ENCODE assay signal across 8 mouse cellular contexts in genomic region chr16:96200702-96201028, GRCm38 (mm10). TPM values are rescaled to one million over a fixed set of nuclear protein-coding genes. Genes with fewer than 3 reads are reported as not detected.
DNase-seq lines count a peak whose midpoint lies in the region; ATAC-seq and TF ChIP-seq lines count a peak whose summit lies in the region.

No protein-coding gene starts in this region.

- H3K9ac ChIP-seq in forebrain, postnatal 0 days = no peak overlapping the region
- H3K9ac ChIP-seq in liver, embryonic 13.5 days = no peak overlapping the region
- H3K9ac ChIP-seq in stomach, postnatal 0 days (ENCODE audit: low read length) = peak overlapping the region; percentile 58

- H3K27ac ChIP-seq in forebrain, postnatal 0 days (ENCODE audit: low read depth, low read length) = no peak overlapping the region
- H3K27ac ChIP-seq in liver, embryonic 13.5 days = no peak overlapping the region
- H3K27ac ChIP-seq in stomach, postnatal 0 days (replicated peaks) = peak overlapping the region; percentile 84

- peak; percentile 50 for DNase-seq in ovary, adult 18-20 months (ENCODE audit: low spot score)
- DNase-seq in ovary, postnatal 14 days (ENCODE audit: low spot score) = no peak
- DNase-seq in forebrain, postnatal 0 days = no peak
- no peak for DNase-seq in liver, embryonic 13.5 days
- no peak for DNase-seq in stomach, postnatal 0 days (ENCODE audit: low spot score)
- no peak for DNase-seq in adrenal gland, postnatal 10 days
- no peak for DNase-seq in right cerebral cortex, adult 2 months (ENCODE audit: low spot score in 2 of 2)
- DNase-seq in cerebellum, postnatal 25 days = no peak

- no peak for ATAC-seq in forebrain, postnatal 0 days
- no peak for ATAC-seq in liver, embryonic 13.5 days (ENCODE audit: low read depth)
- no peak for ATAC-seq in stomach, postnatal 0 days (ENCODE audit: low FRiP score, low TSS enrichment)

- H3K9me3 ChIP-seq in forebrain, postnatal 0 days (ENCODE audit: low read length) = no peaks in the 10 kb centered on the region
- H3K9me3 ChIP-seq in liver, embryonic 13.5 days (replicated peaks) = no peaks in the 10 kb centered on the region
- H3K9me3 ChIP-seq in stomach, postnatal 0 days (ENCODE audit: control insufficient read depth, low read length) = no peaks in the 10 kb centered on the region

- no peak for TF ChIP-seq EP300 in stomach, postnatal 0 days (optimal IDR thresholded peaks at IDR 0.05)

- no peaks in the 10 kb centered on the region for H3K4me1 ChIP-seq in forebrain, postnatal 0 days (ENCODE audit: insufficient read depth)
- no peaks in the 10 kb centered on the region; the same call in 1 of the 2 replicates for H3K4me1 ChIP-seq in liver, embryonic 13.5 days (replicated peaks)
- 0 out of 2 replicates have a peak, but pooled peaks cover 3% of the 10 kb centered on the region for H3K4me1 ChIP-seq in stomach, postnatal 0 days (replicated peaks; ENCODE audit: control insufficient read depth, insufficient read depth)

- H3K27me3 ChIP-seq in forebrain, postnatal 0 days (ENCODE audit: insufficient read depth, low read length) = no peaks in the 10 kb centered on the region
- H3K27me3 ChIP-seq in liver, embryonic 13.5 days = peaks cover 10% of the 10 kb centered on the region; the same call in 1 of the 2 replicates
- H3K27me3 ChIP-seq in stomach, postnatal 0 days (ENCODE audit: control insufficient read depth, insufficient read depth, low read length) = no peaks in the 10 kb centered on the region

- H3K4me2 ChIP-seq in forebrain, postnatal 0 days (ENCODE audit: low read depth) = peak overlapping the region; percentile 44
- H3K4me2 ChIP-seq in liver, embryonic 13.5 days = peak overlapping the region; percentile 41
- peak overlapping the region; percentile 60 for H3K4me2 ChIP-seq in stomach, postnatal 0 days (replicated peaks; ENCODE audit: low read depth)

- WGBS in forebrain, postnatal 0 days = 27% methylated on average over 9 of the region's 9 CpGs
- WGBS in liver, embryonic 13.5 days (ENCODE audit: insufficient replicate concordance) = 49% methylated on average over 9 of the region's 9 CpGs
- 39% methylated on average over 9 of the region's 9 CpGs for WGBS in stomach, postnatal 0 days

- TF ChIP-seq CTCF in forebrain, postnatal 0 days (IDR thresholded peaks at IDR 0.05; ENCODE audit: low read depth) = no peak
- no peak for TF ChIP-seq CTCF in stomach, postnatal 0 days (IDR thresholded peaks at IDR 0.05; ENCODE audit: low read depth)

- peak overlapping the region; percentile 14; the same call in 1 of the 2 replicates for H3K4me3 ChIP-seq in forebrain, postnatal 0 days (ENCODE audit: low read depth, low read length)
- H3K4me3 ChIP-seq in liver, embryonic 13.5 days (replicated peaks) = peak overlapping the region; percentile 18; the same call in 1 of the 2 replicates
- peak overlapping the region; percentile 31 for H3K4me3 ChIP-seq in stomach, postnatal 0 days (ENCODE audit: low read depth, low read length)

- no peaks in the 10 kb centered on the region for H3K36me3 ChIP-seq in forebrain, postnatal 0 days (ENCODE audit: insufficient read depth)
- H3K36me3 ChIP-seq in liver, embryonic 13.5 days = no peaks in the 10 kb centered on the region
- H3K36me3 ChIP-seq in stomach, postnatal 0 days (ENCODE audit: control insufficient read depth, insufficient read depth, low read length) = no peaks in the 10 kb centered on the region

RNA-seq across cellular contexts. Expression of gene Sh3bgr, which starts 0.4 kb away (rescaled TPM):
- 0.69 and 0.86 TPM in 2 replicates for total RNA-seq in forebrain, postnatal 0 days (2014; rRNA removed)
- polyA plus RNA-seq in forebrain, postnatal 0 days (2015; fragmentation: Nextera tagmentation; extraction: Ambion mirVana) = 3.1 and 3.2 TPM in 2 replicates
- polyA plus RNA-seq in liver, embryonic 13.5 days (2015; fragmentation: Nextera tagmentation; extraction: Ambion mirVana) = 1.2 and 1.5 TPM in 2 replicates
- 32.1 and 35.6 TPM in 2 replicates for polyA plus RNA-seq in stomach, postnatal 0 days (2015; fragmentation: Nextera tagmentation; extraction: Ambion mirVana)
- total RNA-seq in adrenal gland, postnatal 10 days (2021) = 10 to 100 TPM; 15.6 to 43.9 TPM

RNA-seq across cellular contexts. Expression of gene Lca5l, which starts 8.6 kb away (rescaled TPM):
- total RNA-seq in forebrain, postnatal 0 days (2014; rRNA removed) = 2.8 and 3.9 TPM in 2 replicates
- 1.4 and 2.1 TPM in 2 replicates for polyA plus RNA-seq in forebrain, postnatal 0 days (2015; fragmentation: Nextera tagmentation; extraction: Ambion mirVana)
- polyA plus RNA-seq in liver, embryonic 13.5 days (2015; fragmentation: Nextera tagmentation; extraction: Ambion mirVana) = 0.13 and 0.21 TPM in 2 replicates
- 1.1 and 1.4 TPM in 2 replicates for polyA plus RNA-seq in stomach, postnatal 0 days (2015; fragmentation: Nextera tagmentation; extraction: Ambion mirVana)
- 1 to 10 TPM in 1 of 2 experiments, under 1 TPM in 1; 0.78 to 2.0 TPM for total RNA-seq in adrenal gland, postnatal 10 days (2021)

RNA-seq across cellular contexts. Expression of gene B3galt5, which starts 34.9 kb away (rescaled TPM):
- 4.1 and 5.5 TPM in 2 replicates for total RNA-seq in forebrain, postnatal 0 days (2014; rRNA removed)
- polyA plus RNA-seq in forebrain, postnatal 0 days (2015; fragmentation: Nextera tagmentation; extraction: Ambion mirVana) = 1.9 and 3.6 TPM in 2 replicates
- polyA plus RNA-seq in liver, embryonic 13.5 days (2015; fragmentation: Nextera tagmentation; extraction: Ambion mirVana) = 0.06 and 0.21 TPM in 2 replicates
- 8.7 and 10.6 TPM in 2 replicates for polyA plus RNA-seq in stomach, postnatal 0 days (2015; fragmentation: Nextera tagmentation; extraction: Ambion mirVana)
- under 1 TPM; 0.12 to 0.30 TPM for total RNA-seq in adrenal gland, postnatal 10 days (2021)

RNA-seq across cellular contexts. Expression of gene Wrb, which starts 55.5 kb away (rescaled TPM):
- 178 and 180 TPM in 2 replicates for total RNA-seq in forebrain, postnatal 0 days (2014; rRNA removed)
- 157 and 193 TPM in 2 replicates for polyA plus RNA-seq in forebrain, postnatal 0 days (2015; fragmentation: Nextera tagmentation; extraction: Ambion mirVana)
- 19.1 and 22.4 TPM in 2 replicates for polyA plus RNA-seq in liver, embryonic 13.5 days (2015; fragmentation: Nextera tagmentation; extraction: Ambion mirVana)
- polyA plus RNA-seq in stomach, postnatal 0 days (2015; fragmentation: Nextera tagmentation; extraction: Ambion mirVana) = 29.9 and 33.1 TPM in 2 replicates
- total RNA-seq in adrenal gland, postnatal 10 days (2021) = 10 to 100 TPM; 21.6 to 25.6 TPM
